Mouse (Mus musculus) ES-E14 (cell line): ENCODE measurements around the gene Srrm1. TPM values are rescaled to one million over a fixed set of nuclear protein-coding genes. Genes with fewer than 3 reads are reported as not detected.

Experiments
- DNase-seq: peaks from one replicate; pipeline ENCODE4 v3.0.0-alpha.2; 2013; ENCODE audit warnings: low read depth, low spot score
- H3K27ac ChIP-seq: 2 replicates; pipeline ENCODE4 v1.5.1; 2012; ENCODE audit warnings: low read depth, mild to moderate bottlenecking, low read length, moderate library complexity, mixed read lengths; ENCODE audit not compliant: poor library complexity, insufficient read depth, severe bottlenecking
- H3K36me3 ChIP-seq: 2 replicates; pipeline ENCODE4 v1.6.1; 2012; ENCODE audit warnings: mild to moderate bottlenecking, low read length, moderate library complexity, mixed read lengths; ENCODE audit not compliant: control insufficient read depth, poor library complexity, insufficient read depth, severe bottlenecking
- H3K4me1 ChIP-seq, 2 experiments: fragments of 150-350 bp in 1 of 2; sonication (generic) in 1 of 2; 2 replicates each; pipeline ENCODE4 v1.6.1; 2012; ENCODE audit warnings: low read length in 2 of 2, mild to moderate bottlenecking in 1 of 2, mixed read lengths in 1 of 2; ENCODE audit not compliant: control insufficient read depth in 2 of 2, insufficient read depth in 2 of 2, poor library complexity in 1 of 2
- H3K4me3 ChIP-seq, 2 experiments: fragments of 150-350 bp in 1 of 2; sonication (generic) in 1 of 2; 2 replicates each; pipeline ENCODE4 v1.5.1; 2012; ENCODE audit warnings: low read length in 2 of 2, low read depth in 1 of 2, mild to moderate bottlenecking in 1 of 2, mixed read lengths in 1 of 2; ENCODE audit not compliant: insufficient read depth in 1 of 2, poor library complexity in 1 of 2, severe bottlenecking in 1 of 2
- H3K9ac ChIP-seq: 2 replicates; pipeline ENCODE4 v1.6.1; 2012; ENCODE audit warnings: low read depth, mild to moderate bottlenecking, low read length, mixed read lengths; ENCODE audit not compliant: poor library complexity, insufficient read depth, severe bottlenecking
- H3K9me3 ChIP-seq: fragments of 150-350 bp; sonication (generic); 2 replicates; pipeline ENCODE4 v1.6.1; 2012; ENCODE audit warnings: low read depth, mild to moderate bottlenecking, low read length; ENCODE audit not compliant: control insufficient read depth, insufficient read depth
- CHD2 ChIP-seq: IDR thresholded peaks from 2 replicates; pipeline ENCODE4 v1.6.1; 2014; ENCODE audit warnings: mild to moderate bottlenecking, low read depth, low read length, inconsistent platforms
- HCFC1 ChIP-seq: IDR thresholded peaks from 2 replicates; pipeline ENCODE4 v1.6.1; 2012; ENCODE audit warnings: low read length, inconsistent platforms, borderline replicate concordance; ENCODE audit not compliant: insufficient read depth
- MAFK ChIP-seq: IDR thresholded peaks from 2 replicates; pipeline ENCODE4 v1.6.1; 2014; ENCODE audit warnings: mild to moderate bottlenecking, low read depth, low read length, inconsistent platforms; ENCODE audit not compliant: insufficient read depth
- ZC3H11A ChIP-seq: IDR thresholded peaks from 2 replicates; pipeline ENCODE4 v1.6.1; 2012; ENCODE audit warnings: low read depth, mild to moderate bottlenecking, inconsistent platforms, low read length, borderline replicate concordance
- ZNF384 ChIP-seq: IDR thresholded peaks from 2 replicates; pipeline ENCODE4 v1.6.1; 2012; ENCODE audit warnings: low read depth, low read length, inconsistent platforms
- in situ Hi-C, 2 experiments: fragments of 600-800 bp; cut with MboI; formaldehyde crosslinking; loops; one replicate each; pipeline ENCODE4 v1.15.1; 2025; ENCODE audit warnings: low sequenced_read_pairs in 2 of 2, inconsistent platforms in 1 of 2; ENCODE audit not compliant: unreplicated experiment in 2 of 2
- total RNA-seq: library from RNA; depleted of rRNA; stranded (reverse); fragments of 300-350 nt; gene quantifications from 2 replicates; pipeline ENCODE4 v1.2.3, GENCODE M21; 2012

Gene Srrm1
- total RNA-seq, 1 experiment, result 62.8 TPM

- no peak for DNase-seq
Observed at GRCm38 (mm10) chr4:135274761-135275160, 78.4 kb downstream of the Srrm1 start.

GRCm38 (mm10) chr4:135273307-135273682 lies 79.8 kb downstream of the Srrm1 start:
- TF ChIP-seq ZC3H11A (no peak), CHD2 (no peak), HCFC1 (no peak), MAFK (no peak), ZNF384 (no peak)
- H3K9me3 ChIP-seq, result no peaks in the 10 kb centered on the region
- peak overlapping the region; percentile 51 to 67 for H3K4me3 ChIP-seq
- H3K36me3 ChIP-seq, result peaks cover 11% of the 10 kb centered on the region; the same call in 1 of the 2 replicates
- H3K4me1 ChIP-seq, result peaks cover 5 to 9% of the 10 kb centered on the region in 2 experiments; a peak in 2 of 4 replicates
- peak overlapping the region; percentile 55 for H3K9ac ChIP-seq
- DNase-seq, result no peak
- in situ Hi-C loops, result no loop called here
- no peak overlapping the region for H3K27ac ChIP-seq

More at GRCm38 (mm10) chr4:135274761-135275160, 78.4 kb downstream of the Srrm1 start:
- Histone ChIP-seq H3K4me1 (peaks cover 5 to 7% of the 10 kb centered on the region in 2 experiments; a peak in 2 of 4 replicates), H3K9ac (no peak overlapping the region), H3K9me3 (no peaks in the 10 kb centered on the region), H3K27ac (no peak overlapping the region), H3K4me3 (no peak overlapping the region), H3K36me3 (peaks cover 4% of the 10 kb centered on the region; the same call in 1 of the 2 replicates)
- in situ Hi-C loops, result no loop called here
- TF ChIP-seq MAFK (no peak), ZC3H11A (no peak), HCFC1 (no peak), ZNF384 (no peak), CHD2 (no peak)

GRCm38 (mm10) chr4:135272640-135273306 lies 80.3 kb downstream of the Srrm1 start, which contains the start of gene Clic4:
Gene Clic4 (minus strand): TSS chr4:135272814.
- Histone ChIP-seq H3K4me3 (peak within 1 kb of the TSS; percentile 80 to 90), H3K4me1 (peaks cover 7 to 9% of the 10 kb centered on the region in 2 experiments; a peak in 2 of 4 replicates), H3K36me3 (peaks cover 11% of the 10 kb centered on the region; the same call in 1 of the 2 replicates), H3K27ac (peak within 1 kb of the TSS; percentile 52; the same call in 1 of the 2 replicates), H3K9ac (peak within 1 kb of the TSS; percentile 91), H3K9me3 (no peaks in the 10 kb centered on the region)
- TF ChIP-seq ZNF384 (no peak), ZC3H11A (no peak), MAFK (no peak)
- DNase-seq, result peak; percentile 98
- in situ Hi-C loops, result no loop called here

GRCm38 (mm10) chr4:135271881-135272616 lies 81.1 kb downstream of the Srrm1 start:
- Histone ChIP-seq H3K9me3 (no peaks in the 10 kb centered on the region), H3K4me3 (peak overlapping the region; percentile 80 to 90), H3K9ac (peak overlapping the region; percentile 91), H3K27ac (peak overlapping the region; percentile 52; the same call in 1 of the 2 replicates), H3K36me3 (peaks cover 11% of the 10 kb centered on the region; the same call in 1 of the 2 replicates), H3K4me1 (peaks cover 8 to 11% of the 10 kb centered on the region in 2 experiments; a peak in 2 of 4 replicates)
- TF ChIP-seq CHD2 (0 out of 2 replicates have a peak, but pooled peaks have one; percentile 7), ZC3H11A (no peak), HCFC1 (no peak; the same call in 1 of the 2 replicates), ZNF384 (peak; percentile 76), MAFK (no peak; the same call in 1 of the 2 replicates)
- DNase-seq, result no peak
- in situ Hi-C loops, result no loop called here
